Mouse (Mus musculus): ENCODE data around the gene Snx29. TPM values are rescaled to one million over a fixed set of nuclear protein-coding genes. Genes with fewer than 3 reads are reported as not detected.
"Not testable (repeated sequence)": the region's sequence is repeated elsewhere in the genome, so short reads cannot be mapped to it uniquely, and the experiment has no call there.

The Snx29 gene
- polyA plus RNA-seq, 1 experiment from 2014 or later = 14.2 TPM

DNA sequence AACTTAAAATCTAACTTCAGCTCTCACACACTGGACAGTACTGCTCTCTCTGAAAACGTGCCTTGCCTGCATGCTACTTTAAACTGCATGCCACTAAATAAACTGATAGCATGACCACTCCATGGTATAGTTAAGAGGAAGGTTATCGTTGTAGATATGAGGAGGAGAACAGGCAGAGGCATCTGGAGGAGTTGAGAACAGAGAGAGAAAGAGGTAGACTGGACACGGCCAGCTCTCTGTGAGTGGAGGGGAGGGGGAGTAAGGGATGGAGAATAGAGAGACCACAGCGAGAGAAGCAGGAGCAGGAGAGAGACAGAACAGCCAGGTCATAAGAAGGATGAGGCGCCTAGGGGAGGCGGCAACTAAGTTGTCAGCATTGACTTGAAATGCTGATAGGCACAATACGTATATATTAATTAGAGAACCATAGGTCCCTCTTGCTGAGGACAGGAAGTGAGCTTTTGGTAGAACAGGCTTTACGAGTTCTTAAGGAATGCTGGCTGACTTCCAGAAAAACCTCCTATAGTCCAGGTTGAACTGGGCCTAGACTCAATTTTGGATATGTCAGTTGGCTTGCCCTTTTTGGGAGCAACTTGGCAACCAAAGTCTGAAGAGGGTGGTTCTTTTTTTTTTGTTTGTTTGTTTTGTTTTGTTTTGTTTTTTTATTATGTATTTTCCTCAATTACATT lies 85.4 kb downstream of the Snx29 start:
- ATAC-seq (ENCODE audit: insufficient number of reproducible peaks, low FRiP score, low TSS enrichment, low read depth) = no peak
- no peak overlapping the region for H3K4me2 ChIP-seq (replicated peaks)
- 63% methylated on average over 8 of the region's 8 CpGs for WGBS

DNA sequence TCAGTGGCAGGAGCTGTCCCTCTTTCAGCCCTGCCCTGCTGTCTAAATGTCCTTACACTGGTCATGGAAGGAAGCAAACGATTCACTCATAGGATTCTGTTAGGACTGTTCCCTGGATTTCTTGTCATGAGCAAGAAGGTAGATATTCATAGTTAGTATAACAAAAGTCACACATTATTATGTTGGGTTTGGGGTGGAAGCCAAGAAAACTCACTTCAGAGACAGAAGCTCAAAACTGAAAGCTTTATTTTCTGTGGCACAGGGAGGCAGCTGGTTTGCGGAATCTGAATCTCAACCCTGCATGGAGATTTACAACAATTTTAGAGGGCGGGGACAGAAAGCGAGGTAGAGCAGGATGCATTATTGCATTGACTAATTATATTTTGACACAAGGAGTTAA lies 86.0 kb downstream of the Snx29 start:
- H3K9me3 ChIP-seq (replicated peaks) = no peaks in the 10 kb centered on the region
- H3K27me3 ChIP-seq = no peaks in the 10 kb centered on the region
- no peak for ATAC-seq (ENCODE audit: insufficient number of reproducible peaks, low FRiP score, low TSS enrichment, low read depth)
- H3K36me3 ChIP-seq = peaks cover 9% of the 10 kb centered on the region
- WGBS = 83% methylated on average over 4 of the region's 4 CpGs
- no peak overlapping the region for H3K9ac ChIP-seq
- no peak overlapping the region for H3K4me2 ChIP-seq (replicated peaks)
- H3K27ac ChIP-seq (replicated peaks) = no peak overlapping the region
- no peak overlapping the region for H3K4me3 ChIP-seq (replicated peaks)
- no peaks in the 10 kb centered on the region for H3K4me1 ChIP-seq

More for the DNA sequence above, 85.4 kb downstream of the Snx29 start:
- Histone ChIP-seq H3K9ac (no peak overlapping the region), H3K36me3 (peaks cover 8% of the 10 kb centered on the region), H3K4me3 (replicated peaks) (no peak overlapping the region), H3K4me1 (no peaks in the 10 kb centered on the region), H3K9me3 (replicated peaks) (no peaks in the 10 kb centered on the region), H3K27me3 (no peaks in the 10 kb centered on the region), H3K27ac (replicated peaks) (no peak overlapping the region)

DNA sequence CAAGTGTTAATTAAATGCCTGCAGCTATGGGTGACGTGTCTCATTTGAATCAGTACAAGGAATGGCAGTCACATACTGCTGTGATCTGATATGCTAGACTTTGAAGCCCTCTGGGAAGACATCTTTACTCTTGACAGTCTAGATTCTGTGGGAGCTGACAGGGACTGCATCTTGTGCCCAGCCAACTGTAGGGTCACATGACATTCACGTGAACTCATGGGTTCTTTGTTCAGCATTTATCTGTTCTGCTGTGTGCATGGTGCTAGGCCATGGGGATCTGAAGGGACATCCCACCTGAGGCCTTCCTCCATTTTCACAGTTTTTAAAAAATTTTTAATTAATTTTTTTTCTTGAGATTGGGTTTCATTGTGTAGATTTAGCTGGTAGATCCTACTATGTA lies 91.9 kb downstream of the Snx29 start:
- ATAC-seq (ENCODE audit: insufficient number of reproducible peaks, low FRiP score, low TSS enrichment, low read depth) = no peak
- H3K36me3 ChIP-seq = peaks cover 11% of the 10 kb centered on the region
- 65% methylated on average over 2 of the region's 2 CpGs for WGBS

DNA sequence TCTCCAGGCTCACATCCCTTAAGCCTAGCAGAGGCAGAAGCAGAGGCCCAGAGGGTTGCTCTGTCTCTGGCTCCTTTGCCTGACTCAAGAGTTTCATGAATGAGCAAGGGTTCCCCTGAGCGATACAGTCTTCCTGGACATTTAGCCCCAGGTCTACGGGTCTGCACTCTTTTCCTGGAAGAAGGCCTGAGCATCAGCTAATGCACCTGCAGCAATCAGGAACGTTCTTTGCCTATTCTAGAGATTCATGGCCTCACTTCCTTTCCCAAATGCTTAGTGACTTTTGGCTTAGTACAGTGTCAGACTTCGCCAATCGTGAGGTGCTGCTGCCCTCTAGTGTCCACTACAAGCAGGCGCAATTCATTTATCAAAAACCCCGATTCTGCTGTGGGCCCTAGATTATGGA lies 95.5 kb downstream of the Snx29 start:
- WGBS = 16% methylated on average over 7 of the region's 7 CpGs
- Histone ChIP-seq H3K4me2 (replicated peaks) (no peak overlapping the region), H3K27me3 (no peaks in the 10 kb centered on the region)

More for the DNA sequence above, 91.9 kb downstream of the Snx29 start:
- H3K4me2 ChIP-seq (replicated peaks) = no peak overlapping the region
- no peaks in the 10 kb centered on the region for H3K27me3 ChIP-seq
- no peak overlapping the region for H3K9ac ChIP-seq
- H3K4me3 ChIP-seq (replicated peaks) = no peak overlapping the region
- H3K9me3 ChIP-seq (replicated peaks) = no peaks in the 10 kb centered on the region
- H3K4me1 ChIP-seq = no peaks in the 10 kb centered on the region
- H3K27ac ChIP-seq (replicated peaks) = no peak overlapping the region

DNA sequence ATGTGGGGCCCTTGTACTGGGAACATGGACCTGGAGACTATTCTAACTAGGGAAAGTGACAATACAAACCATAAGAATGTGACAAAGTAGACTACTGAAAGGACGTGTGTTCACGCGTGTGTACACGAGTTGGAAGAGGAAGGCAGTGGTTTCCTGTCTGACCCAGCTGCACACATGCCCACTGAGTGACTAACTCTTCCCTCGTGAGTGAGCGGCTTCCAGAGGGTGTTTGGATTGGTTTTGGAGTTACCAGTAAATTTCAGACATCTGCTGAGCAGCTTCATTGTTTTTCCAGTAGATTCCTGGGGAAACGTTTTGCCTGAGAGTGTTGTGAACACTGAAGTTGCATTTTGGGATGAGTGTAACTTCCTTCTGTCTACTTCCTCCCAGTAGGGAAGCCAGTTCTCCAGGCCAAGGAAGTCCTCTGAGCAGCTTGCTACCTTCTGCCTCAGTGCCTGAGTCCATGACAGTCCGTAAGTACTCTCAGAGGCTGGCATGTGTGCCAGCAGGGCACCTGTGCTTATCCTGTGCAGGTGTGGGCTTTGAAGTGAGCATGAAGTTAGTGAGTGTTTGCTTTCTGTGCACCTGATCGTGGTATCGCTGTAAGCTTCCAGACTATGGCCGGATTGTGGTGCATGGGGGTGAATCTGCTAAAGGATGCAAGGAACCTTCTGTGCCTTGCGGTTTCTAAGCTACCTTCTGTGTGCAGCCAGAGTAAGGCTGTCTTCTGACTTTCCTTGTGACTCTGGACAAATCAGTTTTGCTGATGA lies 97.8 kb downstream of the Snx29 start:
- H3K4me1 ChIP-seq = no peaks in the 10 kb centered on the region
- H3K4me2 ChIP-seq (replicated peaks) = no peak overlapping the region
- H3K36me3 ChIP-seq = peaks cover 23% of the 10 kb centered on the region
- no peaks in the 10 kb centered on the region for H3K9me3 ChIP-seq (replicated peaks)
- no peak for ATAC-seq (ENCODE audit: insufficient number of reproducible peaks, low FRiP score, low TSS enrichment, low read depth)
- 78% methylated on average over 12 of the region's 12 CpGs for WGBS
- H3K4me3 ChIP-seq (replicated peaks) = no peak overlapping the region
- no peak overlapping the region for H3K27ac ChIP-seq (replicated peaks)
- H3K27me3 ChIP-seq = no peaks in the 10 kb centered on the region
- H3K9ac ChIP-seq = no peak overlapping the region

More for the DNA sequence above, 95.5 kb downstream of the Snx29 start:
- Histone ChIP-seq H3K36me3 (peaks cover 24% of the 10 kb centered on the region), H3K27ac (replicated peaks) (no peak overlapping the region), H3K4me1 (no peaks in the 10 kb centered on the region), H3K9ac (no peak overlapping the region), H3K9me3 (replicated peaks) (no peaks in the 10 kb centered on the region), H3K4me3 (replicated peaks) (no peak overlapping the region)
- peak; percentile 69; the same call in 1 of the 2 replicates for ATAC-seq (ENCODE audit: insufficient number of reproducible peaks, low FRiP score, low TSS enrichment, low read depth)

DNA sequence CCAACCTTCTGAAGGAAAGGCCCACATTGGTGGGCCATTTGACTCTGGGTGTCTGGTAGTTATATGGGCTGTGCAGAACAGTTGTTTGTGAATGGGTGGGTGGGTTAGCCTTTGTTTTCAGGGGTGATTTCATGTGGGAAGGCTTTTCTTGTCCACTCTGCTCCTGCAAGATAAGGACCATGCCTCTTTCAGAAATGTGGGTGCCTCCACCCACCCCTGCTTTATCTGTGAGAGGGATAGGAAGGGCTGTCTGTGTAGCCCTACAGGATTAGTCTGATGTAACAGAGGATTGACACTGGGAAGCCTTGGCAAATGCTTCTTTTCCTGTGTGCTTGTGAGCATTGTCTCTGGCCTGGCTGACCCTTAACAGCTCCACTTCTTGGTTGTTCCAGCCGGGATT lies 99.5 kb downstream of the Snx29 start:
- WGBS = 100% methylated on average over 1 of the region's 1 CpGs
- no peak overlapping the region for H3K4me3 ChIP-seq (replicated peaks)
- no peaks in the 10 kb centered on the region for H3K27me3 ChIP-seq
- no peak overlapping the region for H3K27ac ChIP-seq (replicated peaks)
- H3K9me3 ChIP-seq (replicated peaks) = no peaks in the 10 kb centered on the region
- no peak overlapping the region for H3K4me2 ChIP-seq (replicated peaks)
- peaks cover 23% of the 10 kb centered on the region for H3K36me3 ChIP-seq
- no peaks in the 10 kb centered on the region for H3K4me1 ChIP-seq
- no peak overlapping the region for H3K9ac ChIP-seq
- ATAC-seq (ENCODE audit: insufficient number of reproducible peaks, low FRiP score, low TSS enrichment, low read depth) = no peak

DNA sequence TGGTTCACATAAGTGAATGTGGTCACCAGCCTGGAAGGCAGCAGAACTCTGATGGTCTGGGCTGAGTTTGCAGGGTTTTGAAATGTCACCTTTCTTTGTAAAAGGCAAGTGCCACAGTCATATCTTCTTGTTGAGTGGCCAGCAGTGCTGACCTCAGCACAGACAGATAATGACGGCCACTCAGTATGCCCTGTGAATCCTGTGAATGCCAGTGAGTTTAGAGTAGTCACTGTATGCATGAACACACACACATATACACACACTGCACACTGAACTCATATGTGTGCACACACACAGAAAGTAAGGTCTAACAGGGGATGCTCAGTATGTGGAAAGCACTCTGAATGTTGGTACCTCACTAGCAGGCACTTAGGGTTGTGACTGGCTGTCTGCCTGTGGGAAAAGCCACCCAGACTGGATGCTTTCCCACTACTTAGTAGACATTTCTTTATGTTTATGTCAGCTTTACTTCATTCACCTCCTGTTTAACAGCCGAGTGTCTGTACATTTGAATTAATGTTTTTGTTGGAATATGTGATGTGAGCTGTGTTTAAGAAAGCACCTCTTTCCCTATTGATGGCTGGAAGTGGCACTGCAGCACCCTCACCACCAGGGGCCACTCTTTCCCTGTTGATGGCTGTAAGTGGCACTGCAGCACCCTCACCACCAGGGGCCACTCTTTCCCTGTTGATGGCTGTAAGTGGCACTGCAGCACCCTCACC lies 100.3 kb downstream of the Snx29 start:
- H3K27me3 ChIP-seq = no peaks in the 10 kb centered on the region
- no peak for ATAC-seq (ENCODE audit: insufficient number of reproducible peaks, low FRiP score, low TSS enrichment, low read depth)
- H3K9ac ChIP-seq = no peak overlapping the region
- no peak overlapping the region for H3K4me2 ChIP-seq (replicated peaks)
- WGBS = 96% methylated on average over 2 of the region's 2 CpGs
- no peak overlapping the region for H3K27ac ChIP-seq (replicated peaks)
- H3K4me1 ChIP-seq = no peaks in the 10 kb centered on the region
- H3K4me3 ChIP-seq (replicated peaks) = no peak overlapping the region
- peaks cover 25% of the 10 kb centered on the region for H3K36me3 ChIP-seq
- H3K9me3 ChIP-seq (replicated peaks) = no peaks in the 10 kb centered on the region

DNA sequence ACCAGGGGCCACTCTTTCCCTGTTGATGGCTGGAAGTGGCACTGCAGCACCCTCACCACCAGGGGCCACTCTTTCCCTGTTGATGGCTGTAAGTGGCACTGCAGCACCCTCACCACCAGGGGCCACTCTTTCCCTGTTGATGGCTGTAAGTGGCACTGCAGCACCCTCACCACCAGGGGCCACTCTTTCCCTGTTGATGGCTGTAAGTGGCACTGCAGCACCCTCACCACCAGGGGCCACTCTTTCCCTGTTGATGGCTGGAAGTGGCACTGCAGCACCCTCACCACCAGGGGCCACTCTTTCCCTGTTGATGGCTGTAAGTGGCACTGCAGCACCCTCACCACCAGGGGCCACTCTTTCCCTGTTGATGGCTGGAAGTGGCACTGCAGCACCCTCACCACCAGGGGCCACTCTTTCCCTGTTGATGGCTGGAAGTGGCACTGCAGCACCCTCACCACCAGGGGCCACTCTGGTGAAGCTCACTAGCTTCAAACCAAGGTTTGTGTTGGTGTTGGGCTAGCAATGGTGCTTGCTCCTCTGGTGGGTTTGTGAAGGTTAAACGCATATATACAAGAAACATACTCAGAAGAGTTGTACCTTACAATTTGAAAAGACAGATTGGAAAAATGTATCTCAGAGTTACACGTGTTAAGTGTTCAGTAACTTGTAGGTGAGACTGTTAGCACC lies 101.0 kb downstream of the Snx29 start:
- H3K4me3 ChIP-seq (replicated peaks); H3K9ac ChIP-seq; H3K27ac ChIP-seq (replicated peaks); H3K27me3 ChIP-seq; H3K9me3 ChIP-seq (replicated peaks); ATAC-seq (ENCODE audit: insufficient number of reproducible peaks, low FRiP score, low TSS enrichment, low read depth); H3K4me2 ChIP-seq (replicated peaks); H3K4me1 ChIP-seq: not testable (repeated sequence)
- 94% methylated on average over 2 of the region's 2 CpGs for WGBS
- H3K36me3 ChIP-seq = peaks cover 26% of the 10 kb centered on the region

DNA sequence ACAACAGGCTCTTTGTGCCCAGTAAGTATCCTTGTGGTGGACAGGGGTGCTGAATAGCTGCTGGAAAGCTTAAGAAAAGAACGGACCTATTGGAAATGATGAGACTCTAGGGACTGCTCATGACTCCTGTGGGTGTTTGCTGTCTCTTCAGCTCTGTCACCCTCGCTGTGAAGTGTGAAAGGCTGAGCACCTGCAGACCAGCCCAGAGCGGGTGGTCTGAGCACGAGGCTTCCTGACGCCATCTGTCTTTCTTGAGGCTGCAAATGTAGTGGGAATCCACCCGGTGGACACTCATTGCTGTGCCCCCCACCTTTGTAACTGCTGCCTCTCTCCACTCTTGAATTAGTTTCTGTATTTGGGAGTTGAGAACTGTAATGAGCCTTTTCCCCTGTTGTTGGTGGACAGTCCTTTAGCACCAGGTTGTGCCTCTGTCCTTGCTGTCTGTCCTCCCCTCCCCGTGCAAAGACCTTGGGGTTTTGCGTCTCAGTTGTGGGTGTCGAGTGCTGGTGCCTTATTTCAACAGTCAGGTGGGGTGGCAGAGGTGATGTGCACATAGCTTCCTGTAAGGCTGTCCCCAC lies 101.9 kb downstream of the Snx29 start:
- Histone ChIP-seq H3K4me1 (no peaks in the 10 kb centered on the region), H3K4me2 (replicated peaks) (no peak overlapping the region), H3K36me3 (peaks cover 23% of the 10 kb centered on the region), H3K9ac (no peak overlapping the region), H3K27me3 (no peaks in the 10 kb centered on the region), H3K27ac (replicated peaks) (no peak overlapping the region), H3K4me3 (replicated peaks) (no peak overlapping the region), H3K9me3 (replicated peaks) (no peaks in the 10 kb centered on the region)
- 89% methylated on average over 9 of the region's 9 CpGs for WGBS
- ATAC-seq (ENCODE audit: insufficient number of reproducible peaks, low FRiP score, low TSS enrichment, low read depth) = no peak

DNA sequence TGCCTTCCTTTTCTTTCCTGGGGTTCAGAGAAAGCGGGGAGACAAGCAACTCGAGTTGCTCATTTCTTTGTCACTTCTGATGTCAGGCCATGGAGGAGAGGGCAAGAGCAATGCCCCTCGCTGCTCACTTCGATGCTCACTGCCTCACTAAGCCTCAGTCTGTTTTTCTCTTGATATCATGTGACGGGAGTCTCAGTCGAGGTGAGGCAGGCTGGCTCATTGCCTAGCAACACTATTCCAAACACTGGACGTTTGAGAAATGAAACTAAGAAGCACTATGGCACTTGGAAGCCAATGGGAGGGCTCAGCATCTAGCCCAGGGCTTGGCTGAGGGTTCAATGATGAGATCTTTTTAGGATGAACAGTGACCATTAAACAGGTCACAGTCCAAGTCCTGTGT lies 102.6 kb downstream of the Snx29 start:
- WGBS = 64% methylated on average over 7 of the region's 7 CpGs
- Histone ChIP-seq H3K4me2 (replicated peaks) (no peak overlapping the region), H3K4me3 (replicated peaks) (no peak overlapping the region), H3K4me1 (no peaks in the 10 kb centered on the region), H3K36me3 (peaks cover 23% of the 10 kb centered on the region), H3K9ac (no peak overlapping the region), H3K9me3 (replicated peaks) (no peaks in the 10 kb centered on the region), H3K27ac (replicated peaks) (no peak overlapping the region), H3K27me3 (no peaks in the 10 kb centered on the region)
- 0 out of 2 replicates have a peak, but pooled peaks have one; percentile 26 for ATAC-seq (ENCODE audit: insufficient number of reproducible peaks, low FRiP score, low TSS enrichment, low read depth)
